Mouse (Mus musculus) midbrain, postnatal 0 days (tissue): ENCODE results near the gene Rrm2. TPM values are rescaled to one million over a fixed set of nuclear protein-coding genes. Genes with fewer than 3 reads are reported as not detected.

Experiments
- ATAC-seq: fragments of 200-750 bp; cut with Nextera tagmentation; 2 replicates; pipeline ENCODE4 v1.8.0; 2017; ENCODE audit warnings: moderate number of reproducible peaks, mild to moderate bottlenecking, moderate TSS enrichment, moderate library complexity; ENCODE audit not compliant: low FRiP score
- DNase-seq: peaks from one replicate; pipeline ENCODE4 v3.0.0-alpha.2; 2015; ENCODE audit warnings: low spot score
- H3K27ac ChIP-seq: fragments of 300-500 bp; sonication (generic); 2 replicates; pipeline ENCODE4 v1.5.1; 2014; ENCODE audit warnings: low read depth, mild to moderate bottlenecking, low read length, mixed read lengths
- H3K27me3 ChIP-seq: fragments of 300-500 bp; sonication (generic); 2 replicates; pipeline ENCODE4 v1.6.1; 2014; ENCODE audit warnings: low read length, control low read depth, mixed read lengths; ENCODE audit not compliant: insufficient read depth
- H3K36me3 ChIP-seq: fragments of 300-500 bp; sonication (generic); 2 replicates; pipeline ENCODE4 v1.6.1; 2014; ENCODE audit warnings: low read length, control low read depth, mixed read lengths; ENCODE audit not compliant: insufficient read depth
- H3K4me1 ChIP-seq: fragments of 300-500 bp; sonication (generic); 2 replicates; pipeline ENCODE4 v1.6.1; 2014; ENCODE audit warnings: mild to moderate bottlenecking, control low read depth, antibody characterized with exemption, low read length, mixed read lengths; ENCODE audit not compliant: insufficient read depth
- H3K4me2 ChIP-seq: fragments of 300-500 bp; sonication (generic); 2 replicates; pipeline ENCODE4 v1.6.1; 2014; ENCODE audit warnings: low read depth, mild to moderate bottlenecking, low read length, mixed read lengths; ENCODE audit not compliant: poor library complexity, severe bottlenecking
- H3K4me3 ChIP-seq: fragments of 300-500 bp; sonication (generic); 2 replicates; pipeline ENCODE4 v1.5.1; 2014; ENCODE audit warnings: low read depth, mild to moderate bottlenecking, low read length, moderate library complexity
- H3K9ac ChIP-seq: fragments of 300-500 bp; sonication (generic); replicated peaks from 2 replicates; pipeline ENCODE4 v1.6.1; 2014; ENCODE audit warnings: mild to moderate bottlenecking, low read length, moderate library complexity, mixed read lengths; ENCODE audit not compliant: poor library complexity, severe bottlenecking
- H3K9me3 ChIP-seq: fragments of 300-500 bp; sonication (generic); 2 replicates; pipeline ENCODE4 v1.6.1; 2016; ENCODE audit warnings: low read length, control low read depth
- CTCF ChIP-seq: IDR thresholded peaks from 2 replicates; pipeline ENCODE4 v1.5.1; 2016; ENCODE audit warnings: antibody characterized with exemption, mild to moderate bottlenecking
- WGBS: fragments of 180-500 bp; shearing (Covaris S2); extraction: QIAGEN DNeasy Blood & Tissue Kit; methylation state at CpG from one replicate; pipeline ENCODE4 v1.1.7; 2014; 5-methylcytosine and 5-hydroxymethylcytosine counted together
- polyA plus RNA-seq: library from polyadenylated mRNA; unstranded; fragments of >200 nt; fragmentation: Nextera tagmentation; extraction: Ambion mirVana; gene quantifications from 2 replicates; pipeline ENCODE4 v1.2.1, GENCODE M21; 2015
- total RNA-seq: library from RNA; depleted of rRNA; stranded (reverse); fragments of >200 nt; gene quantifications from 2 replicates; pipeline ENCODE4 v1.2.3, GENCODE M21; 2014; rRNA removed

Rrm2 gene
- total and polyA plus RNA-seq, 2 experiments from 2014 or later: 15.1 to 23.4 TPM

DNA sequence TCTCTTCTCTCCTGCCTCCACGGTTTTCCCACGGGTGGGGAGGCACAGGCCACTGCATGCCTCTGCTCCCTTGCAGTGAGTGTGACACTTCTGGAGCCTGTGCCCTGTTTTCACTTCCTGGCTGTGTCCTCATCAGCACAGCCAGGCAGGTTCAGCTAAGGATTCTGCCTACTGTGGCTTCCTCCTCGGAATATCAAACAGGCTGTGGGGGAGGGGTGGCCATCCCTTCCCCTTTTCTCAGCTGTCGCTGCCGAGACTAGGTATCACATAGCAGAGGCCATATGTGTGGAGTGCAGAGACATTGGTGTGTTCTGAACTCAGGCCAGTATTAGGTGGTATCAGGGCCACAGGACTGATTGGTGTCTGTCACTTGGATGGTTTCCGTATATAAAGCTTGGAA, 50.3 kb downstream of the Rrm2 start:
- Histone ChIP-seq H3K4me2 (no peak overlapping the region), H3K27me3 (no peaks in the 10 kb centered on the region), H3K9ac (no peak overlapping the region), H3K9me3 (no peaks in the 10 kb centered on the region), H3K36me3 (no peaks in the 10 kb centered on the region), H3K4me3 (no peak overlapping the region), H3K4me1 (no peaks in the 10 kb centered on the region), H3K27ac (no peak overlapping the region)
- DNase-seq (peak; percentile 46), ATAC-seq (peak; percentile 83)
- 17% methylated on average over 6 of the region's 6 CpGs for WGBS
- TF ChIP-seq CTCF: no peak

DNA sequence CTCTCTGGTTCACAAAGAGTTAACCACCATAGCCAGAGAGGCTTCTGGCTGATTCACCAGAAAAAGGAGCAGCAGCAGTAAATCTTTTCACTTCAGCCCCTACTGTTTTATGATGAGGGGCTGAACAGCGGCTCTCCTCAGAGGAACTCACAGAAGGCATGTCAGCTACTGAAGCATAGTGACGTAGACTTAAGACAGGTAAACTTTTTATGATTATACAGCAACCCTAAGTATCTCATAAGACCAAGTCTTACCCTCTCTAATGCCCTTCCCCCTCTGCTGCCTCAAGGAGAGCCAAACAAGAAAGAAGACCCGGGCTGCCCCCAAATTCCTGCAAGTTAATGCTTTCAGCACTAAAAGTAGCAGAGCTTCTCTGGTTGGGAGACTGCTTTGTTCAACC, 54.2 kb downstream of the Rrm2 start:
- no peak overlapping the region for H3K9ac ChIP-seq
- 9% methylated on average over 3 of the region's 3 CpGs for WGBS
- no peaks in the 10 kb centered on the region for H3K27me3 ChIP-seq
- DNase-seq (no peak), ATAC-seq (no peak)
- H3K4me3 ChIP-seq: no peak overlapping the region
- H3K4me1 ChIP-seq: no peaks in the 10 kb centered on the region
- H3K9me3 ChIP-seq: no peaks in the 10 kb centered on the region
- no peak for TF ChIP-seq CTCF
- no peaks in the 10 kb centered on the region for H3K36me3 ChIP-seq
- H3K27ac ChIP-seq: no peak overlapping the region
- H3K4me2 ChIP-seq: no peak overlapping the region

Other genes starting within 250 kb of the Rrm2 start
- 15.2 and 17.5 TPM in 2 replicates for gene Taf1b, start 209.9 kb upstream of the Rrm2 start, total RNA-seq
- 33.1 and 34.2 TPM in 2 replicates for gene Taf1b, start 209.9 kb upstream of the Rrm2 start, polyA plus RNA-seq
- 1.7 and 3.5 TPM in 2 replicates for gene Grhl1, start 136.0 kb upstream of the Rrm2 start, total RNA-seq
- 1.8 and 2.2 TPM in 2 replicates for gene Grhl1, start 136.0 kb upstream of the Rrm2 start, polyA plus RNA-seq
- gene Klf11, start 57.0 kb upstream of the Rrm2 start, total RNA-seq: 27.1 and 33.6 TPM in 2 replicates
- gene Klf11, start 57.0 kb upstream of the Rrm2 start, polyA plus RNA-seq: 21.8 and 24.4 TPM in 2 replicates
- 3.7 and 4.8 TPM in 2 replicates for gene Cys1, start 26.4 kb upstream of the Rrm2 start, total RNA-seq
- gene Cys1, start 26.4 kb upstream of the Rrm2 start, polyA plus RNA-seq: 1.9 and 2.1 TPM in 2 replicates
- gene Mboat2, start 122.6 kb downstream of the Rrm2 start, total RNA-seq: 62.0 and 78.0 TPM in 2 replicates
- gene Mboat2, start 122.6 kb downstream of the Rrm2 start, polyA plus RNA-seq: 69.2 and 71.5 TPM in 2 replicates